Mouse (Mus musculus) central nervous system, embryonic 18 days (tissue): ENCODE measurements around the gene Sptb. TPM values are rescaled to one million over a fixed set of nuclear protein-coding genes. Genes with fewer than 3 reads are reported as not detected.

ENCODE experiments used
- polyA plus RNA-seq: library from polyadenylated mRNA; depleted of rRNA; stranded (reverse); fragments of >200 nt; gene quantifications from 2 replicates; pipeline ENCODE4 v1.2.3, GENCODE M21; 2012; rRNA removed

Gene Sptb
- 6.7 and 7.0 TPM in 2 replicates for polyA plus RNA-seq

GRCm38 (mm10) chr12:76710351-76711100, at the start of gene Sptb:
Gene Sptb, minus strand, starts transcription at chr12:76710547.

GRCm38 (mm10) chr12:76530580-76531139, 179.7 kb downstream of the Sptb start, which contains the start of gene Plekhg3:
Gene Plekhg3, plus strand, starts transcription at chr12:76530891.

Other genes starting within 250 kb of the Sptb start
- 2.9 and 3.5 TPM in 2 replicates for gene Plekhg3, start 179.7 kb downstream of the Sptb start, polyA plus RNA-seq
- 66.9 and 74.4 TPM in 2 replicates for gene Churc1, start 55.0 kb upstream of the Sptb start, polyA plus RNA-seq
- gene Fntb, start 55.0 kb upstream of the Sptb start, polyA plus RNA-seq: 37.4 and 38.3 TPM in 2 replicates
- 0.28 and 0.39 TPM in 2 replicates for gene Gpx2, start 85.0 kb upstream of the Sptb start, polyA plus RNA-seq
- 58.2 and 58.7 TPM in 2 replicates for gene Rab15, start 112.4 kb upstream of the Sptb start, polyA plus RNA-seq